Mouse (Mus musculus) heart, adult 2 months (tissue): ENCODE results near the gene Rc3h2. TPM values are rescaled to one million over a fixed set of nuclear protein-coding genes. Genes with fewer than 3 reads are reported as not detected.

Experiments
- DNase-seq, 2 experiments: peaks; one replicate each; pipeline ENCODE4 v3.0.0; 2021
- H3K27ac ChIP-seq: fragments of 200-600 bp; 2 replicates; pipeline ENCODE4 v1.8.1; 2022
- H3K27me3 ChIP-seq: fragments of 200-500 bp; 2 replicates; pipeline ENCODE4 v1.6.1; 2012; ENCODE audit warnings: mild to moderate bottlenecking, low read length, inconsistent platforms, mixed read lengths; ENCODE audit not compliant: control insufficient read depth, insufficient read depth
- H3K36me3 ChIP-seq: fragments of 200-500 bp; 2 replicates; pipeline ENCODE4 v1.6.1; 2012; ENCODE audit warnings: low read length, inconsistent platforms; ENCODE audit not compliant: control insufficient read depth, insufficient read depth
- H3K4me1 ChIP-seq: fragments of 200-500 bp; 2 replicates; pipeline ENCODE4 v1.6.1; 2011; ENCODE audit warnings: low read length; ENCODE audit not compliant: control insufficient read depth, insufficient read depth
- H3K4me3 ChIP-seq: fragments of 200-600 bp; 2 replicates; pipeline ENCODE4 v1.8.1; 2022
- H3K79me2 ChIP-seq: fragments of 200-500 bp; replicated peaks from 2 replicates; pipeline ENCODE4 v1.6.1; 2012; ENCODE audit warnings: mild to moderate bottlenecking, inconsistent platforms, low read length, moderate library complexity, mixed read lengths; ENCODE audit not compliant: control insufficient read depth, insufficient read depth
- H3K9ac ChIP-seq: fragments of 200-500 bp; 2 replicates; pipeline ENCODE4 v1.6.1; 2012; ENCODE audit warnings: low read depth, mild to moderate bottlenecking, control low read depth, inconsistent platforms, low read length, mixed read lengths
- CTCF ChIP-seq: fragments of 200-600 bp; IDR thresholded peaks from 2 replicates; pipeline ENCODE4 v1.8.1; 2022; ENCODE audit warnings: antibody characterized with exemption, mild to moderate bottlenecking, moderate library complexity
- EP300 ChIP-seq: fragments of 200-500 bp; IDR thresholded peaks from 2 replicates; pipeline ENCODE4 v1.6.1; 2011; ENCODE audit warnings: low read depth, low read length, control low read depth; ENCODE audit not compliant: insufficient read depth
- POLR2A ChIP-seq: fragments of 200-500 bp; IDR thresholded peaks from 2 replicates; pipeline ENCODE4 v1.6.1; 2011; ENCODE audit warnings: mild to moderate bottlenecking, low read depth, low read length, control low read depth; ENCODE audit not compliant: insufficient read depth
- WGBS: fragments of 180-500 bp; shearing (Covaris S2); methylation state at CpG from one replicate; pipeline ENCODE4 v1.1.7; 2018; 5-methylcytosine and 5-hydroxymethylcytosine counted together
- intact Hi-C: fragments of 180-260 bp; cut with DNase I; formaldehyde crosslinking; loops from one replicate; pipeline ENCODE4 v1.15.1; 2025
- long read RNA-seq: library from polyadenylated mRNA; stranded (forward); transcript quantifications from one replicate; pipeline ENCODE4 v2.0.0, GENCODE M21; 2021
- polyA plus RNA-seq: library from polyadenylated mRNA; depleted of rRNA; stranded (reverse); fragments of >200 nt; gene quantifications from 2 replicates; pipeline ENCODE4 v1.2.3, GENCODE M21; 2012; rRNA removed
- total RNA-seq, 2 experiments: library from RNA; stranded (reverse); gene quantifications; 2 replicates each; pipeline ENCODE4 v1.2.3; 2021

The Rc3h2 gene
- total RNA-seq (10 to 100 TPM; 28.2 to 35.0 TPM), polyA plus RNA-seq (5.9 and 12.8 TPM in 2 replicates)
- long read RNA-seq, partial matches to known transcripts = 1 of 5 reads
- long read RNA-seq, other reads (novel, unspliced or antisense) = 4 of 5 reads

DNA sequence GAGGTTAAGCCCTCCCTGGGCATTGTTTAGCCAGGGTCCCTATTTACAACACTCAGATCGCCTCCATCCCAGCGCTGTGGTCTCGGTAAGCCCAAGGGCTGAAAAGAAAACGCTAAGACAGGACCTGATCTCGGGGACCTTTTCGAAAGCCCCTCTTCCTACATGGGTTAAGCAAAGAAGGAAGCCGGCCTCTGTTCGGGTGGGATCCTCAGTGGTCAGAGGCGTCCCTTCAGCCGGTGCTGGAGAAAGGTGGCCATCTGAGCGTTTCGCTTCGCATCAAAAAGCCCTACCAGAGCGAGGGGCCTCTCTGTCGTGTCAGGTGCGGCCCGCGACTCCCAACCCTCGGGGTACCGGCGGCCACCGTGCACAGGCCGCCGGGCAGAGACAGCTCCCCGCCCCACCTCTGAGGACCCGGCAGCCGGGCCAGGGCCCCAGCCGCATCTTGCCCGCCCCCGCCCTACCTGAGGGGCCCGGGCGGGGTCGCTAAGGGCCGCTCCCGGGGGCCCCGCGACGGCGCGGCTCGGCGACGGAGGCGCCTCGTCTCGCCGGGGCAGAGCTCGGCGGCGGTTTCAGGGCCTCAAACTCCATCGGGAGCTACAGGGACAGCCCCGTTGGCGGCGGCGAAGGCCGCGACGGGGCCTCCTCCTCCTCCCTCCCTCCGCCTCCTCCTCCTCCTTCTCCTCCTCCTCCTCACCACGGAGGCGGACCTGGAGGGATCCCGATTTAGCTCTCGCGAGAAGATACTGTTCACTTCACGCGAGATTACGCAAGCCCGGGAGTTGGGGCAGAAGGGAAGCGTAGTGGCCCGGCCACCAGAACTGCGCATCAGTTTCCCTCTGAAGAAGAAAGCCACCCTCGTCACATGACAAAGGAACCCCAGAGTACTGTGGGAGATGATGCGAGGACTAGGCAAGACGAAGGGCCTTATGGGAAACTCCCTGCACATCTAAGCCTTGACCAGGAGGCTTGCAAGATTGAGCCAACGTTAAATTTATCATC lies at the start of gene Rc3h2:
TSS of gene Rc3h2 (minus strand) at position 598 of the 999 bp plus-strand sequence.
- Histone ChIP-seq H3K4me1 (peaks cover 1% of the 10 kb centered on the region), H3K4me3 (peak within 1 kb of the TSS; percentile 74), H3K36me3 (no peaks in the 10 kb centered on the region; the same call in 1 of the 2 replicates), H3K27me3 (no peaks in the 10 kb centered on the region), H3K79me2 (peaks cover 5% of the 10 kb centered on the region; the same call in 1 of the 2 replicates), H3K9ac (peak within 1 kb of the TSS; percentile 82), H3K27ac (peak within 1 kb of the TSS; percentile 80)
- intact Hi-C loops = loop anchor here (5.0 kb wide), 1 partner anchor 65 kb away; no protein-coding TSS in a partner anchor
- peak; percentile 77 for TF ChIP-seq EP300
- no peak for TF ChIP-seq CTCF
- peak; percentile 97 for TF ChIP-seq POLR2A
- under 1% methylated on average over 73 of the region's 75 CpGs for WGBS
- DNase-seq = peak; percentile 92 to 96

DNA sequence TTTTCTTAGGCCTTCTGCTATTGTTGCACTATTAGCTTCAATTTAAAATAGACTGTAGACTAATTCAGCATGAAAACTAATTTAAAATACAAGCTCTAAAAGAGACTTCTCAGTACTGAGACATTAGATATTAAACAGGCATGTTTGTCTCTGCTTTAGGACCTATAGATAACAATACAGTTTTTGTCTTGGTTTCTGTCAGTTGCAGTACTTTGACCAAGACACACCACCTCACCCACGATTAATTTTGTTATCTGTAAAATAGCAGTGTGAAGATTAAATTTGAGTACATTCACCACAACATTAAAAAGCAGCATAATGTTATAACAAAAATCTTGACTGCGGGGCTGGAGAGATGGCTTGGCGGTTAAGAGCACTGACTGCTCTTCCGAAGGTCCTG lies 43.6 kb upstream of the Rc3h2 start:
- Histone ChIP-seq H3K9ac (no peak overlapping the region), H3K79me2 (no peaks in the 10 kb centered on the region; the same call in 1 of the 2 replicates), H3K36me3 (no peaks in the 10 kb centered on the region), H3K27ac (no peak overlapping the region), H3K4me3 (no peak overlapping the region), H3K4me1 (no peaks in the 10 kb centered on the region), H3K27me3 (no peaks in the 10 kb centered on the region)
- 83% methylated on average over 4 of the region's 4 CpGs for WGBS
- no peak for TF ChIP-seq EP300
- TF ChIP-seq POLR2A = no peak
- no peak for TF ChIP-seq CTCF
- no peak for DNase-seq
- intact Hi-C loops = no loop called here

DNA sequence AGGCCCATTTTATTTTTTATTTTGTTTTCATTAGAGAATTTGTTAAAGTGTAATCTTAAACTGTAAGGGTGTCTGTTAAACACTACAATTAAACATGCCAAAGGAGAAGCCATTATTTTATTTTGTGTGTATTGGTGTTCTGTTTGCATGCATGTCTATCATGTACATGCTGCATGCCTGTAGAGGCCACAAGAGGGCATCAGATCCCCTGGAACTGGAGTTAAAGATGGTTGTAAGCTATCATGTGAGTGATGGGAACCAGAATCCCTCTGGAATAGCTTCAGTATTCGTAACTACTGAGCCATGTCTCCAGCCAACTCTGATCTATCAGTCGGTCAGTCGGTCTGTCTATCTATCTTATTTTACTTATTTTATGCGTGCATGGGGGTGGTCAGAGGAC lies 38.0 kb upstream of the Rc3h2 start:
- TF ChIP-seq POLR2A (no peak), EP300 (no peak), CTCF (peak; percentile 18; the same call in 1 of the 2 replicates)
- no peak overlapping the region for H3K27ac ChIP-seq
- no peaks in the 10 kb centered on the region for H3K27me3 ChIP-seq
- intact Hi-C loops = no loop called here
- H3K79me2 ChIP-seq = no peaks in the 10 kb centered on the region; the same call in 1 of the 2 replicates
- DNase-seq = no peak
- H3K9ac ChIP-seq = no peak overlapping the region
- no peaks in the 10 kb centered on the region for H3K4me1 ChIP-seq
- WGBS = 97% methylated on average over 4 of the region's 4 CpGs
- no peaks in the 10 kb centered on the region for H3K36me3 ChIP-seq
- no peak overlapping the region for H3K4me3 ChIP-seq

DNA sequence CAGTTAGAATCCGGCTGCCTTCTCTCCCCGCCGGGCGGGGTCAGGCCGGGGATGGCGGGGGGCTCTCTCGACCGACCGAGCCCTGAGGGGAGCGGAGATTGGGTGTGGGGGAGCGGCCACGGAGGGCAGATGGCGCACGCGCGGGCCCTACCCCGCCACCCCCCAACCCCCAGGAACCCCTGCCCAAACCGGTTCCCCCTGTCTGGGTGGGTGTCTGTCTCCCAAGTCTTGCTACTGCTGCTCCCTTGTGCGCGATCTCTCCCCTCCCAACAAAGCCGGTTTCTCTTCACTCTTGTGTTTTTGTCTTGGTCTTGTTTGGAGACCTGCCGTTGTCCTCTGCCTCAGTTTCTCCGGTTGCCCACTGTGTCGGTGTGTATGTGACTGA lies 29.7 kb upstream of the Rc3h2 start:
- no peak for DNase-seq
- under 1% methylated on average over 24 of the region's 24 CpGs for WGBS
- peak overlapping the region; percentile 79 for H3K27ac ChIP-seq
- intact Hi-C loops = loop anchor here (1.0 to 5.0 kb wide), 2 partner anchors 9 to 35 kb away; partner anchors contain the start of genes Rabgap1, Zbtb26 and Zbtb6
- TF ChIP-seq CTCF (no peak), POLR2A (no peak), EP300 (no peak)
- no peaks in the 10 kb centered on the region for H3K27me3 ChIP-seq
- H3K4me1 ChIP-seq = peaks cover 6% of the 10 kb centered on the region
- peaks cover 8% of the 10 kb centered on the region for H3K79me2 ChIP-seq
- H3K9ac ChIP-seq = peak overlapping the region; percentile 96
- peak overlapping the region; percentile 96 for H3K4me3 ChIP-seq
- peaks cover 4% of the 10 kb centered on the region; the same call in 1 of the 2 replicates for H3K36me3 ChIP-seq

DNA sequence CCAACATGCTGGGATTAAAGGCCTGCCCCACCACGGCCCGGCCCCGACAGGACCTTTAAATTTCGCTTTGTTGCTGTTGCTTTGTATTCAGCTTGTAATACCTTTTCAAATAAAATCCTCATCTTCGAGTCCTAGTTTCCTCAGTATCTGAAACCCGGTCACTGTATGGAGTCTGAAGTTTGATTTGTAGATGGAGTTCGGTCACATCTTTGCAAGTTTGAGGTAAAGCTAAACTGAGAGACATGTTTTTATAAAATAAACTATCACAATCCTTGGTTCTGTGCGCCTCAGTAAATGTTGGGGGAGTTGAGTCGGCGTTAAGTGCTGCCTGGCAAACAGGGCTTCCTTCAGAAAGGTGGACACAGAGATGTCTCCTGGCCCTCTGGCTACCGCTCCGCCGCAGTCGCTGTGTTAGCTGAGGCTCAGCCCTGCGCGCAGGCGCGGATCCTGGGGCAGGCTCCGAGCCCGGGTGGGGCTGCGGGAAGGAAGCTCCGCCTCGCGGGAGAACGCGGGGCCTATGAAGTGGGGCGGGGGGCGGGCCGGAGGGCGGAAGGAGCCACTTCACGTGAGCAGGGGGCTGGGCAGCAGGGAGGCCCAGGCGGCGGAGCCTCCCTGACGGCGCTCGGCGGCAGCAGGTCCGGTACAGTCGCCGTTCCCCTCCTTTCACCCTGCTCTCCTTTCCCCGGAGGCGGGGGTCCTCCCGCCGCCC lies 29.1 kb upstream of the Rc3h2 start:
- H3K4me3 ChIP-seq = peak overlapping the region; percentile 96
- DNase-seq = peak; percentile 94 to 97
- peak; percentile 18; the same call in 1 of the 2 replicates for TF ChIP-seq CTCF
- peak; percentile 98 for TF ChIP-seq POLR2A
- 0 out of 2 replicates have a peak, but pooled peaks have one; percentile 31 for TF ChIP-seq EP300
- H3K4me1 ChIP-seq = peaks cover 6% of the 10 kb centered on the region
- peaks cover 8% of the 10 kb centered on the region for H3K79me2 ChIP-seq
- H3K27ac ChIP-seq = peak overlapping the region; percentile 79
- peak overlapping the region; percentile 96 for H3K9ac ChIP-seq
- WGBS = 6% methylated on average over 44 of the region's 44 CpGs
- H3K36me3 ChIP-seq = peaks cover 4% of the 10 kb centered on the region; the same call in 1 of the 2 replicates
- no peaks in the 10 kb centered on the region for H3K27me3 ChIP-seq
- intact Hi-C loops = loop anchor here (1.0 to 5.0 kb wide), 2 partner anchors 9 to 35 kb away; partner anchors contain the start of genes Rabgap1, Zbtb26 and Zbtb6
